Mouse (Mus musculus) stomach, adult 2 months (tissue): ENCODE data around the gene Nfya. TPM values are rescaled to one million over a fixed set of nuclear protein-coding genes. Genes with fewer than 3 reads are reported as not detected.

Source experiments
- polyA plus RNA-seq: library from polyadenylated mRNA; depleted of rRNA; stranded (reverse); fragments of >200 nt; gene quantifications from 2 replicates; pipeline ENCODE4 v1.2.3, GENCODE M21; 2012; rRNA removed

Nfya gene
- 14.8 and 17.1 TPM in 2 replicates for polyA plus RNA-seq

DNA sequence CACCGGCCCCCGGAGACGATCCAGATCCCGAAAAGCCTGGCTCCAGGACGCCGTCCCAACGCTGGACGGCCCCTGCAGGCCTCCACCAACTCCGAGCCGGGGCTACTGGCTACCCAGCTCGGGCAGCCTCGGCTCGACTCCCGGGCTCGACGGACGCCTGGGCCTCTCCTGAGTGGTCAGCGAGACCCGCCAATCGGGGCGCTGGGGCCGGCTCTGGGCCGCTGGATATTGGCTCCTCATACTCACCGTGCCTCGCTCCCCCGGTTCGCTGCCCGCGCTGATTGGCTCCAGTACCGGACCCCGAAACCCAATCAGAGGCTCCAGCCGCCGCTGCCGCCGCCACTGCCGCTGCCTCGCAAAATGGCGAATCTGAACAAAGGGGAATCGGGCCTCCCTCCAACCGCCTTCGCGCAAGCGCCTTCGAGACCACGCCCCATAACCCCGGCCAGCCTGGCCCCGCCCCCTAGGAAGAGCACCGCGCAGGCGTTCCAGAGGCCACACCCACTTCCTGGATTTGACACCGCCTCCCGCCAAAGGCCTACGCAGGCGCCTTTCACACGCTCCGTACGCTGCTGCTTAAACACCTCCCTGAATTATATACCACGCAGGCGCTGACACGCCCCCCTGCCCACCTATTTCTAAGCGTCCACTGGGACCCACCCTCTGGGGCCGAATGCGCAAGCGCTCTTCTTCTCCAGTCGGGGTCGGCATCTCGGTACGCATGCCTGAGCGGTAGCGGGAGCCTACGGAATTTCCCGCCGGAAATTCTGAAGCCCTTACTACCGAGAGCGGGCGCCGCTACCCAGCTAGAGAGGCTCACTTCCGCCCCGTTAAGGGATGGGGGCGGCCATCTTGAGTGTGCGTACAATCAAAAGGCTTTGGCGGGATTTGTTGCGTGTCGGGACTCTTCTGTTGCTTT lies at the start of gene Nfya, which contains the start of gene Oard1:
Gene Nfya, minus strand, starts transcription at position 527 of the 919 bp plus-strand sequence.
Gene Oard1, plus strand, starts transcription at position 635 of the 919 bp plus-strand sequence.

GRCm38 (mm10) chr17:48454688-48455087 lies 45.0 kb upstream of the Nfya start, which contains the start of gene Unc5cl:
Unc5cl (plus strand) TSS chr17:48454901.

GRCm38 (mm10) chr17:48451353-48451675 lies 41.6 kb upstream of the Nfya start, which contains the start of gene Tspo2:
Tspo2 (minus strand) TSS chr17:48451522.

GRCm38 (mm10) chr17:48432158-48432980 lies 22.7 kb upstream of the Nfya start, which contains the start of gene Apobec2:
Apobec2 (minus strand) TSS chr17:48432930.

DNA sequence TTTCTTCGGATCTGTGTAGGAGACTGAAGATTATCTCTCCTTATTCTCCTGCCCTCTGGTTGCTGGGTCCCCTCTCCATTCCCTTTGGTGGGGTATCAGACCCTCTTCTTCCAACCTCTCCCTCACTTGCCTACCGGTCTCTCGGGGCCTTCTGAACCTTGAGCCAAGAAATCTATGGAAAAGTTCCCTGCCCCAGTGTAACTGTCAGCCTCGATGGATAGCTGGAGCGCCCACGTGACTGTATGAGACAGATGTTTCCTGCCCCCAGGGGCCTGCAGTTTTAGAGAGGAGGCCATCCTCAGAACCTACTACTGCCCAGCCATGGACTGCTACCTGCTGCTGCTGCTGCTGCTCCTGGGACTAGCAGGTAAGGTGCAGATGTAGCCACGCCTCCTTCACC lies 50.1 kb downstream of the Nfya start, which contains the start of gene Treml1:
Gene Treml1, plus strand, starts transcription at position 301 of the 400 bp plus-strand sequence.

DNA sequence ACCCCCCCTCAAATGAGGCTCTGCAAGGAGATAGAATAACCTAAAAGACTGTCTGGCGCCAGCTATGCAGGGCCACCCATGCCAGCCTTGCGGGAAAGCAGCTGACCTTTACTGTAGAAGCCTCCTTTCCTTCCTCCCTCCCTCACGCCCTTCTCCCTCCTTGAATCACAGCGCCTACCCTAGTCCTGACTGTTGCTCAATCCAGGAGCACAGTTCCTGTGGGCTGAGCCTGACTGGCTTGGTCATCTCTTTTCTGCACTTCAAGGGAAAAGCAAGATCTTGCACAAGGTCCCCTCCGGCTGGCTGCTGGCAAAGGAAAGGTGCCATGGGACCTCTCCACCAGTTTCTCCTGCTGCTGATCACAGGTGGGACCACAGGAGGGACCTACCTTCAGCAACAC lies 63.5 kb downstream of the Nfya start, which contains the start of gene Trem2:
Gene Trem2, plus strand, starts transcription at position 171 of the 400 bp plus-strand sequence.

Other genes starting within 250 kb of the Nfya start
- gene A530064D06Rik, start 242.6 kb downstream of the Nfya start, polyA plus RNA-seq: 0.12 and 0.17 TPM in 2 replicates
- gene Trem1, start 177.1 kb downstream of the Nfya start, polyA plus RNA-seq: 0.02 TPM in 1 of 2 replicates, not detected in the other
- gene Trem3, start 162.1 kb downstream of the Nfya start, polyA plus RNA-seq: not detected in 2 replicates
- gene Treml4, start 145.6 kb downstream of the Nfya start, polyA plus RNA-seq: 0.14 and 0.19 TPM in 2 replicates
- gene Treml2, start 110.4 kb downstream of the Nfya start, polyA plus RNA-seq: 0.24 and 0.62 TPM in 2 replicates
- 0.15 and 0.45 TPM in 2 replicates for gene B430306N03Rik, start 93.8 kb downstream of the Nfya start, polyA plus RNA-seq
- gene Trem2, start 63.5 kb downstream of the Nfya start, polyA plus RNA-seq: 3.2 and 4.6 TPM in 2 replicates
- 0.14 TPM in 1 of 2 replicates, not detected in the other for gene Treml1, start 50.0 kb downstream of the Nfya start, polyA plus RNA-seq
- 1.4 and 3.0 TPM in 2 replicates for gene Oard1, start 108 bp upstream of the Nfya start, polyA plus RNA-seq
- gene Apobec2, start 23.0 kb upstream of the Nfya start, polyA plus RNA-seq: 7.5 and 13.3 TPM in 2 replicates
- 0.45 and 0.61 TPM in 2 replicates for gene Tspo2, start 41.6 kb upstream of the Nfya start, polyA plus RNA-seq
- 2.3 and 3.6 TPM in 2 replicates for gene Unc5cl, start 45.0 kb upstream of the Nfya start, polyA plus RNA-seq